Comparison of ENCODE assay signal across 18 mouse cellular contexts in the genomic region with DNA sequence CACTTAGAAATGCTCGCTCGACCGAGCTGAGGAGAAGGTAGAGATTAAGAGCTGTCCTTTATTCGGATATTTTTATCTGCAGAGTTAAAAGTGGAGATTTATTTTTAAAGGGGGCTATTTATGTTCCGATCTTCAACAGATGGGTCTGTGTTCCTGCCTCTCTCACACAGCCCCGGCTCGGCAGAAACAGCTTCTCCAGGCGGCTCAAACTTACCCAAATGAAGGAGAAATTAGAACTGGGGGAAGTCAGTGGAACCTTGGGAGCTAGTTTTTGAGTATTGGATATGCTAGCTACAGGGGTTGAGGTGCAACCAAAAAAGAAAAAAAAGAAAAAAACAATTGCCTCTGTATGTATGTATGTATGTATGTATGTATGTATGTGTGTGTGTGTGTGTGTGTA.
DNase-seq lines count a peak whose midpoint lies in the region; ATAC-seq lines count a peak whose summit lies in the region.
"Had no signal": no experiment of that assay in that cellular context is flagged by ENCODE, and none has a peak within 500 bp of the region (broad histone marks: within the 10 kb centered on the region; RNA-seq: fewer than 3 reads in every experiment).

No protein-coding gene starts in this region.

- H3K4me2 ChIP-seq in heart, embryonic 13.5 days: peak overlapping the region; percentile 35; the same call in 1 of the 2 replicates
- no peak overlapping the region for H3K4me2 ChIP-seq in embryonic facial prominence, embryonic 14.5 days (ENCODE audit: low read depth, low read length)
- H3K4me2 ChIP-seq: hindbrain, embryonic 12.5 days; liver, embryonic 12.5 days had no signal

- no peaks in the 10 kb centered on the region for H3K36me3 ChIP-seq in heart, embryonic 13.5 days
- no peaks in the 10 kb centered on the region for H3K36me3 ChIP-seq in embryonic facial prominence, embryonic 14.5 days (ENCODE audit: control insufficient read depth, insufficient read depth, low read length)
- H3K36me3 ChIP-seq: hindbrain, embryonic 12.5 days; liver, embryonic 12.5 days had no signal

- peak overlapping the region; percentile 53; the same call in 1 of the 2 replicates for H3K9ac ChIP-seq in heart, embryonic 13.5 days
- H3K9ac ChIP-seq in embryonic facial prominence, embryonic 14.5 days (ENCODE audit: low read depth, low read length): peak overlapping the region; percentile 15; the same call in 1 of the 2 replicates
- H3K9ac ChIP-seq: forebrain, postnatal 0 days; hindbrain, embryonic 12.5 days; liver, embryonic 12.5 days had no signal

- 27% methylated on average over 8 of the region's 8 CpGs for WGBS in heart, embryonic 13.5 days
- WGBS in embryonic facial prominence, embryonic 14.5 days: 31% methylated on average over 8 of the region's 8 CpGs

- intact Hi-C loops in left cerebral cortex, postnatal 25 days (cut with DNase I): loop anchor here (10.0 kb wide), 1 partner anchor 122 kb away; a partner anchor contains a TSS

- H3K9me3 ChIP-seq in heart, embryonic 13.5 days: no peaks in the 10 kb centered on the region
- no peaks in the 10 kb centered on the region for H3K9me3 ChIP-seq in embryonic facial prominence, embryonic 14.5 days (ENCODE audit: control insufficient read depth, low read length)
- H3K9me3 ChIP-seq: hindbrain, embryonic 12.5 days; liver, embryonic 12.5 days; megakaryocyte, embryonic 14.5 days had no signal

- no peak overlapping the region for H3K4me3 ChIP-seq in heart, embryonic 13.5 days
- H3K4me3 ChIP-seq in embryonic facial prominence, embryonic 14.5 days (ENCODE audit: low read depth, low read length): no peak overlapping the region
- H3K4me3 ChIP-seq: hindbrain, embryonic 12.5 days; liver, embryonic 12.5 days; megakaryocyte, embryonic 14.5 days had no signal

- H3K4me1 ChIP-seq in heart, embryonic 13.5 days: peaks cover 23% of the 10 kb centered on the region
- peaks cover 39% of the 10 kb centered on the region for H3K4me1 ChIP-seq in embryonic facial prominence, embryonic 14.5 days (ENCODE audit: control insufficient read depth, insufficient read depth, low read length)
- H3K4me1 ChIP-seq: megakaryocyte, embryonic 14.5 days had no signal

- no peak overlapping the region for H3K27ac ChIP-seq in heart, embryonic 13.5 days (replicated peaks)
- peak overlapping the region; percentile 42; the same call in 1 of the 2 replicates for H3K27ac ChIP-seq in embryonic facial prominence, embryonic 14.5 days (replicated peaks; ENCODE audit: low read depth, low read length)
- H3K27ac ChIP-seq: liver, embryonic 12.5 days had no signal

- ATAC-seq in heart, embryonic 13.5 days (ENCODE audit: extremely low read depth, insufficient number of reproducible peaks, low FRiP score, low TSS enrichment): no peak
- no peak for ATAC-seq in embryonic facial prominence, embryonic 14.5 days (ENCODE audit: low read depth)
- ATAC-seq: forebrain, postnatal 0 days; inflammation-experienced regulatory T-cells, adult 6 months; liver, embryonic 12.5 days; midbrain, embryonic 16.5 days had no signal

- no peak for DNase-seq in heart, adult 9 months (ENCODE audit: low spot score in 2 of 2)
- peak; percentile 24 to 76 for DNase-seq in left cerebral cortex, postnatal 25 days (ENCODE audit: low spot score in 2 of 2)
- DNase-seq in left cerebral cortex, adult 8-10 months (ENCODE audit: low spot score in 2 of 2): no peak
- DNase-seq in embryonic facial prominence, embryonic 14.5 days (ENCODE audit: low spot score): no peak
- peak; percentile 49 for DNase-seq in telencephalon, adult 2 months (ENCODE audit: low read depth, low spot score)
- no peak for DNase-seq in embryo, embryonic 11 days
- DNase-seq: cerebellum, adult 8-10 months; forebrain, postnatal 0 days; heart, adult 18-20 months; kidney, adult 2 months; kidney, postnatal 36 days; lung, adult 2 months had no signal

- H3K27me3 ChIP-seq in heart, embryonic 13.5 days (replicated peaks): peaks cover 15% of the 10 kb centered on the region; the same call in 1 of the 2 replicates
- H3K27me3 ChIP-seq in embryonic facial prominence, embryonic 14.5 days (replicated peaks; ENCODE audit: control insufficient read depth, insufficient read depth, low read length): no peaks in the 10 kb centered on the region
- H3K27me3 ChIP-seq: hindbrain, embryonic 12.5 days; liver, embryonic 12.5 days; megakaryocyte, embryonic 14.5 days had no signal

Comparison
In these comparisons a context has a peak if more than half of its experiments do, and no peak if none do; other contexts are left out.
1. DNase-seq: peak in left cerebral cortex, postnatal 25 days (2 of 2) and telencephalon, adult 2 months (single experiment); none in heart, adult 9 months (0 of 2), left cerebral cortex, adult 8-10 months (0 of 2), embryonic facial prominence, embryonic 14.5 days (single experiment) and embryo, embryonic 11 days (single experiment).